Mouse (Mus musculus) kidney, adult 2 months (tissue): ENCODE data around the gene Kazald1.

Experiments
- CTCF ChIP-seq: fragments of 200-500 bp; conservative IDR thresholded peaks from 2 replicates; pipeline ENCODE4 v1.5.1; 2011; ENCODE audit warnings: low read depth, mild to moderate bottlenecking, control low read depth, low read length, moderate library complexity, mixed read lengths; ENCODE audit not compliant: insufficient read depth, insufficient read length
- POLR2A ChIP-seq: fragments of 200-500 bp; IDR thresholded peaks from one replicate; pipeline ENCODE4 v1.6.1; 2011; ENCODE audit warnings: low read depth, low read length, control low read depth

GRCm38 (mm10) chr19:45056364-45056763, 18.7 kb upstream of the Kazald1 start:
- TF ChIP-seq POLR2A (no peak), CTCF (peak; percentile 56)
